Mouse (Mus musculus): Measurements from ENCODE around the gene Abi3bp. TPM values are rescaled to one million over a fixed set of nuclear protein-coding genes. Genes with fewer than 3 reads are reported as not detected.

Abi3bp gene
- total and polyA plus RNA-seq, 2 experiments from 2014 or later, result 0.16 to 1.0 TPM

DNA sequence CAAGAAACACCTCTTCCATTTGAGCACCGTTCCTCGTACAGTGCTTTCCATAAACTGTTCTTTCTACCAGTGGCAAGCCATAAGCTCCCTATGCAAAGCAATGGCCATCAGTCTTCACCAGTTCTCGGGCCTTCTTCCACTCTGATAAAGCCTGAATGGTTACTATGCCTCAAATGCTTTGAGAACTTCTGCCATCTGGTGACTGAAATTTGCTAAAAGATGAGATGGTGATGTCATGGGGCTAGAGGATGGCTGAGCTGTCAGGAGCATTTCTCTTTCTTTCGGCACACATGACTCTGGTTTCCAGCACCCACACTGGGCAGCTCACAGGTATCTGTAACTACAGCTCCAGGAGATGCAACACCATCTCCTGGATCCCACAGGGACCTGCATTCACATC is 199.5 kb downstream of the Abi3bp start:
- Histone ChIP-seq H3K4me1 (ENCODE audit: insufficient read depth, low read length) (no peaks in the 10 kb centered on the region), H3K9ac (replicated peaks; ENCODE audit: low read length) (no peak overlapping the region), H3K27me3 (ENCODE audit: insufficient read depth, low read length) (no peaks in the 10 kb centered on the region), H3K4me3 (ENCODE audit: low read length) (no peak overlapping the region), H3K27ac (no peak overlapping the region), H3K9me3 (ENCODE audit: low read length) (no peaks in the 10 kb centered on the region), H3K4me2 (ENCODE audit: low read depth, low read length) (no peak overlapping the region), H3K36me3 (ENCODE audit: insufficient read depth, low read length) (no peaks in the 10 kb centered on the region)
- peak; percentile 77 for DNase-seq (ENCODE audit: low spot score)
- 61% methylated on average over 4 of the region's 4 CpGs for WGBS
- ATAC-seq, result peak; percentile 89
- peak; percentile 71 for TF ChIP-seq CTCF (IDR thresholded peaks at IDR 0.05; ENCODE audit: low read depth)

DNA sequence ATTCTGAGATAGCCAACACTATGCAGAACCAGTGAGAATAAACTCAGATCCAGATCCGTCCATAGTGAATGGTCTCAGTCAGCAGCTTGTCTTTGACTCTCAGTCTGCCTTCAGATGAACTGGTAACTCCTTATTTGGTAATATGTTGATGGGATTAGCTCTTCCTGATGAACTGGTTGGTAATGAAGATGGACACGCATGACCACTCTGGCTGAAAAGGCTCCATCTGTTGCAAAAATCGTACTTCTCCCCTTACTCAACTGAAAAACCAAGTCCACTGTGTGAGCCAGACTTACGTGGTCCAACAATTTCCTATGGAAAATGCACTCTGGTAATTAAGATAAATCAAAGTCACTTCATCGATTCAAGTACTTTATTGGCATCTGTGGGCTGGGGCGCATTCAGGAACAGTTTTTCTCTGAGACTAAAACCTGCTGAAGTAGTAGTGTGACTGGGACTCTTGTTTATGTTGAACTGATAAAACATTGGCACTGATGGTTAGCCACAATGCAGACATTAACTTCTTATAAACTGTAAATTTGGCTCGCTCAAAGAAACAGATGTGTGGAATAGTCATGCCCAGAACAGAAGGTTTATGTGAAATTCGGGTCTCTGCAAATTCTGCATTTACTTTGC is 203.4 kb downstream of the Abi3bp start:
- no peak overlapping the region for H3K9ac ChIP-seq (replicated peaks; ENCODE audit: low read length)
- no peaks in the 10 kb centered on the region for H3K4me1 ChIP-seq (ENCODE audit: insufficient read depth, low read length)
- H3K4me3 ChIP-seq (ENCODE audit: low read length), result no peak overlapping the region
- 64% methylated on average over 8 of the region's 8 CpGs for WGBS
- H3K4me2 ChIP-seq (ENCODE audit: low read depth, low read length), result no peak overlapping the region
- no peak overlapping the region for H3K27ac ChIP-seq
- peaks cover 11% of the 10 kb centered on the region for H3K36me3 ChIP-seq (ENCODE audit: insufficient read depth, low read length)
- no peak for TF ChIP-seq CTCF (IDR thresholded peaks at IDR 0.05; ENCODE audit: low read depth)
- ATAC-seq (peak; percentile 46; the same call in 1 of the 2 replicates), DNase-seq (ENCODE audit: low spot score) (peak; percentile 35)
- H3K9me3 ChIP-seq (ENCODE audit: low read length), result no peaks in the 10 kb centered on the region
- no peaks in the 10 kb centered on the region for H3K27me3 ChIP-seq (ENCODE audit: insufficient read depth, low read length)

DNA sequence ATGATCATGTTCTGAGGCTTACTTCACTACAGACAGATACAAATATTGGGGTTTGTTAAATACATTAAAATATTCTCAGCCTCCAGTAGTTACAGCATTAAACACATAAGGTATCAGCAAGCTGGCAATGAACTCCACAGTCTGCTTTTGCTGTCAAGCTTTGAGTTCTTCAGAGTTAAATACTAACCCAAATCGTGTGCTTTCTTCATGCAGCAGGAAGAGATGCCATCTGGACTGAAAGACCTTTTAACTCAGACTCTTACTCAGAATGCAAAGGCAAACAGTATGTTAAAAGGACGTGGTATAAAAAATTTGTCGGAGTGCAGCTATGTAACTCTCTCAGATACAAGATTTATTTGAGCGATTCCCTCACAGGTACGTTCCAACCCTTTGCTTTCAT is 209.1 kb downstream of the Abi3bp start:
- Histone ChIP-seq H3K9ac (replicated peaks; ENCODE audit: low read length) (no peak overlapping the region), H3K4me3 (ENCODE audit: low read length) (no peak overlapping the region), H3K27me3 (ENCODE audit: insufficient read depth, low read length) (no peaks in the 10 kb centered on the region), H3K9me3 (ENCODE audit: low read length) (no peaks in the 10 kb centered on the region), H3K27ac (no peak overlapping the region), H3K4me2 (ENCODE audit: low read depth, low read length) (no peak overlapping the region), H3K36me3 (ENCODE audit: insufficient read depth, low read length) (peaks cover 16% of the 10 kb centered on the region), H3K4me1 (ENCODE audit: insufficient read depth, low read length) (no peaks in the 10 kb centered on the region)
- WGBS, result 94% methylated on average over 5 of the region's 5 CpGs
- DNase-seq (ENCODE audit: low spot score) (no peak), ATAC-seq (no peak)
- TF ChIP-seq CTCF (IDR thresholded peaks at IDR 0.05; ENCODE audit: low read depth), result no peak

DNA sequence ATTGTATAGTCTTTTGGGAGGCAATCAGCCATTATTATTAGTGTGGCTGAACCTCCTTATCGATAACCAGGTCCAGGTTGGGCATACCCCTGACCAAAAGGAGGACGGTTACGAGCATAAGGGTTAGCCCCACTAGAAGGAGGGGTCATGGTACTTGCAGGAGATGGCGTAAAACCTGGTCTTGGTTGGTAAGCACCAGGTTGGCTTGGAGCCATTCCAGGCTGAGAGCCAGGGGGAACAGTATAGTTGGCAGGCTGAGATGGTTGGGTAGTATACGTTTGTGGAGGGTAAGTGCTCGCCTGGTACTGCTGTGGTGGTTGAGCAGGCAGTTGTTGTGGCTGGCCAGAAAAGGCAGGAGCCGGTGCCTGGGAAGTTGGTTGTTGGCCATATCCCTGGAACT is 213.0 kb downstream of the Abi3bp start:
- Histone ChIP-seq H3K27ac (no peak overlapping the region), H3K36me3 (ENCODE audit: insufficient read depth, low read length) (peaks cover 13% of the 10 kb centered on the region), H3K27me3 (ENCODE audit: insufficient read depth, low read length) (no peaks in the 10 kb centered on the region), H3K4me2 (ENCODE audit: low read depth, low read length) (no peak overlapping the region), H3K4me1 (ENCODE audit: insufficient read depth, low read length) (no peaks in the 10 kb centered on the region), H3K9ac (replicated peaks; ENCODE audit: low read length) (no peak overlapping the region), H3K4me3 (ENCODE audit: low read length) (no peak overlapping the region), H3K9me3 (ENCODE audit: low read length) (no peaks in the 10 kb centered on the region)
- 77% methylated on average over 7 of the region's 7 CpGs for WGBS
- DNase-seq (ENCODE audit: low spot score), result no peak
- no peak for ATAC-seq
- TF ChIP-seq CTCF (IDR thresholded peaks at IDR 0.05; ENCODE audit: low read depth), result no peak

DNA sequence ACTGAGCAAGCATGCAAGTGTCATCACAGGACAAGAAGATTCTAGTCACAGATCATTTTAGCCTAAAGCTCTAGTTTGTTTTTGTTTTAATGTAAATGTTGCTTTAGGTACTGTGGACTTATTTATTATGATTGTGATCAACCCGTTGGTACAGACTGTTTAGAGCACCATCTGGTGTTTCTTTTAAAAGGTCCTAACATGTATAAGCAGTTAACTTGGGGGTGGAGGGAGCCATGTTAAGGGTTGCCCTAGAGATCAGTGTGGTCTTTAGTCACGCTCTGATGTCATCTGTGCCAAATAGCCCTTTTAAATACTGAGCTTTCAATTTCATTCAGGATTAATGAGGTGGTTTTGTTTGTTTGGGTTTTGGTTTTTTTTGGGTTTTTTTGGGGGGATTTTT is 218.8 kb downstream of the Abi3bp start:
- Histone ChIP-seq H3K27me3 (ENCODE audit: insufficient read depth, low read length) (no peaks in the 10 kb centered on the region), H3K4me2 (ENCODE audit: low read depth, low read length) (no peak overlapping the region), H3K4me1 (ENCODE audit: insufficient read depth, low read length) (no peaks in the 10 kb centered on the region), H3K4me3 (ENCODE audit: low read length) (no peak overlapping the region), H3K9me3 (ENCODE audit: low read length) (no peaks in the 10 kb centered on the region), H3K36me3 (ENCODE audit: insufficient read depth, low read length) (peaks cover 19% of the 10 kb centered on the region), H3K27ac (no peak overlapping the region), H3K9ac (replicated peaks; ENCODE audit: low read length) (no peak overlapping the region)
- ATAC-seq, result no peak
- WGBS, result 38% methylated on average over 2 of the region's 2 CpGs
- DNase-seq (ENCODE audit: low spot score), result no peak
- no peak for TF ChIP-seq CTCF (IDR thresholded peaks at IDR 0.05; ENCODE audit: low read depth)

DNA sequence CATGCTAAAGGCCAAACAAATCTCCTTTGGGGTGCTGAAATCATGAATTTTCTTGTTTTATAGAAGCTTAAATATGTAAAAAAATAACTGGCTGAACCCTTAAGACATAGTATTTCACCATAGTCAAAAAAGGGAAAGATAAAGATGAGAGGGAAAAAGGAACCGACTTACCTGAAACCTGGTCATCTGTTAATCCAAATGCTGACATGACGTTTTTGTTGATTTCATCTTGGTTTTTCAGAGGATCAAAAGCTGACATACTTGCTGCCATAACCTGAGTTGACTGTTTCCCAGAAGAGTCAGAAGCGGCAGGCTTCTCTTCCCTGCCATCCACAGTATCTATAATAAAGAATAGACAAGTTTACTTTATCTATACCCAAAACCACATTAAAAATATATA is 223.2 kb downstream of the Abi3bp start:
- no peak overlapping the region for H3K27ac ChIP-seq
- no peak for ATAC-seq
- no peak for DNase-seq (ENCODE audit: low spot score)
- no peak for TF ChIP-seq CTCF (IDR thresholded peaks at IDR 0.05; ENCODE audit: low read depth)
- H3K4me3 ChIP-seq (ENCODE audit: low read length), result no peak overlapping the region
- H3K4me2 ChIP-seq (ENCODE audit: low read depth, low read length), result no peak overlapping the region
- no peaks in the 10 kb centered on the region for H3K9me3 ChIP-seq (ENCODE audit: low read length)
- WGBS, result 92% methylated on average over 3 of the region's 3 CpGs
- H3K4me1 ChIP-seq (ENCODE audit: insufficient read depth, low read length), result no peaks in the 10 kb centered on the region
- H3K27me3 ChIP-seq (ENCODE audit: insufficient read depth, low read length), result no peaks in the 10 kb centered on the region
- peaks cover 16% of the 10 kb centered on the region for H3K36me3 ChIP-seq (ENCODE audit: insufficient read depth, low read length)
- H3K9ac ChIP-seq (replicated peaks; ENCODE audit: low read length), result no peak overlapping the region

DNA sequence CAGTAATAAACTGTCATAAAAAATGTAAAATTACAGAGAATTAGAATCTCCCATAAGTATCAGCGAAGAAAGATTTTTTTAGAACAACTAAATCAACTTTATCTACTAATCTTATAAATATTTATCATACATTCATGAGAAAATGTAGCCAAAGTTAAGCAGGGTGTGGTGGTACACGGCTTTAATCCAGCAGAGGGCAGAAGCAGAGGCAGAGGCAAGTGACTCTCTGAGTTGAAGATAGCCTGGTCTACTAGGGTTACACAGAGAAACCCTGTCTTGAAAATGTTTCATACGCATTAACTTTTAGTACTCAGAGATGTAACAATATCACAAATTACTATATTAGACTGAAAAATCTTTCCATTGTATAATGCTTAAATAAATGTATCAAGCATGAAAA is 228.1 kb downstream of the Abi3bp start:
- Histone ChIP-seq H3K9ac (replicated peaks; ENCODE audit: low read length) (no peak overlapping the region), H3K4me3 (ENCODE audit: low read length) (no peak overlapping the region), H3K4me1 (ENCODE audit: insufficient read depth, low read length) (no peaks in the 10 kb centered on the region), H3K36me3 (ENCODE audit: insufficient read depth, low read length) (peaks cover 31% of the 10 kb centered on the region), H3K9me3 (ENCODE audit: low read length) (no peaks in the 10 kb centered on the region), H3K27ac (no peak overlapping the region), H3K4me2 (ENCODE audit: low read depth, low read length) (no peak overlapping the region), H3K27me3 (ENCODE audit: insufficient read depth, low read length) (no peaks in the 10 kb centered on the region)
- DNase-seq (ENCODE audit: low spot score) (no peak), ATAC-seq (no peak)
- peak; percentile 31 for TF ChIP-seq CTCF (IDR thresholded peaks at IDR 0.05; ENCODE audit: low read depth)
- WGBS, result 87% methylated on average over 3 of the region's 3 CpGs
